Mouse (Mus musculus): ENCODE results near the gene Arl5c.

DNA sequence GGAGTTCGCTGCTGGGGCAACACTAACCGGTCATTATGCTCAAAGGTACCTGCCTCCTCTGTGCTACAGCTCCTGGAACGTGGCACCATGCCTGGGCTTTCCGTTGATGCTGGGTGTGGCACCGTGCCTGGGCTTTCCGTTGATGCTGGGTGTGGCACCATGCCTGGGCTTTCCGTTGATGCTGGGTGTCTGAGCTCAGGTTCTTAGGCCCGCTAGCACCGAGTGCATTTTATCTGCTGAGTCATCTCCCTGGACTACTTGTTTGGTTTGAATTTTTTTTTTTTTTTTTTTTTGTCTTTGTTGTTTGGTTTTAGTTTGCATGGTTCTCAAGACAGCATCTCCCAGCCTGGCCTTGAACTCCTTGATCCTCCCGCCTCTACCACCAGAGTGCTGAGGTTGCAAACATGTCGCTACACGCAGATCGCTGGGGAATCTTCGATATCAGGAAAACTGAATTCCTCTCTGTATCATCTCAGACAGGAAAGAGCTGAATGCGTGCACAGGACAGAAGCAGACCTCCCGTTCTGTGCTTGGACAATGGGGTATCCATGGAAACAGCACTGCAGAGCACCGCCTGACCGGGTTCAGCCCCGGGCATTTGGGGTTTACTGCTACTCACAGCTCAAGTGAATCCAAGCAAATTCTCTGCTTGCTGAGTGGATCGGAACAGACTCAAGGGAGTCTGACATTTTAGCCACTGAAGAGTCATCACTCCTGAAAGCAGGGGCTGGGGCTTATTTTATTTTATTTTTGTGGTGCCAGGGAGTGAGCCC is 46.1 kb downstream of the Arl5c start:
- TF ChIP-seq POLR2A (IDR thresholded peaks at IDR 0.05; ENCODE audit: borderline replicate concordance, insufficient read depth, low read length) (no peak), CTCF (IDR thresholded peaks at IDR 0.05; ENCODE audit: borderline replicate concordance, insufficient read depth, low read depth, low read length) (no peak)

Measured in cerebellum, adult 2 months (tissue).